Mouse (Mus musculus) inflammation-experienced regulatory T-cells (primary cell): Measurements from ENCODE around the gene Spint4. TPM values are rescaled to one million over a fixed set of nuclear protein-coding genes. Genes with fewer than 3 reads are reported as not detected.

Source experiments
- polyA plus RNA-seq, 2 experiments: library from polyadenylated mRNA; unstranded; fragments of 100-300 nt; shearing (Covaris generic); gene quantifications; one replicate each; pipeline ENCODE4 v1.2.1; 2017

Gene Spint4
- not detected for polyA plus RNA-seq

GRCm38 (mm10) chr2:164698201-164698600 is at the start of gene Spint4:
Gene Spint4, plus strand, starts transcription at chr2:164698501.

GRCm38 (mm10) chr2:164655858-164656257 is 42.4 kb upstream of the Spint4 start, which contains the start of gene Wfdc10:
Gene Wfdc10, plus strand, starts transcription at chr2:164656046.

DNA sequence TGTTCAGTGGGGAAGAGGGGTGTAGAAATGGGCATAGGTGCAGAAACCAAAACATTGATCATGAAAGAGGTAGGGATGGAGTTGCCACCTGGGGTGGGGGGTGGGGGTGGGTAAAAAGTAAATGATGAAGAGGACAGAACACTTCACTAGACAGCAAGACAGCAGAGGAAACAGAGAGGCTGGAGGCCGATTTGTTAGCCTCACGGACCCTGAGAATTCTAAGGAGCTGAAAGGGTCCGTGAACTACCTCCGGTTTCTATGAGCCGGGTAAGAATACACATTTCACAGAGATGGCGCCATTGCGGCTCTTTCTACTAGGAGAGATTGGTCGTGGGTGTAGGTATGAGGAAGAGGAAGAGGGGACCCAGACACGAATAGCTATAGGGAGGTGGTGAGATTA is 41.8 kb upstream of the Spint4 start, which contains the start of gene Wfdc9:
TSS of gene Wfdc9 (minus strand) at position 101 of the 400 bp plus-strand sequence.

GRCm38 (mm10) chr2:164673987-164674386 is 24.3 kb upstream of the Spint4 start, which contains the start of gene Wfdc11:
Gene Wfdc11, minus strand, starts transcription at chr2:164674087.

GRCm38 (mm10) chr2:164684807-164685206 is 13.5 kb upstream of the Spint4 start, which contains the start of gene Wfdc13:
Gene Wfdc13, plus strand, starts transcription at chr2:164685107.

GRCm38 (mm10) chr2:164715005-164715404 is 16.7 kb downstream of the Spint4 start, which contains the start of gene Spint5:
Gene Spint5, plus strand, starts transcription at chr2:164715305.

GRCm38 (mm10) chr2:164745843-164746479 is 47.7 kb downstream of the Spint4 start, which contains the start of the genes Wfdc3 and Dnttip1:
Gene Wfdc3, minus strand, starts transcription at chr2:164745931.
Gene Dnttip1, plus strand, starts transcription at chr2:164745983.

Other genes starting within 250 kb of the Spint4 start
- gene Sys1, start 241.5 kb upstream of the Spint4 start, polyA plus RNA-seq = 10 to 100 TPM; 81.2 to 96.0 TPM
- 10 to 100 TPM; 19.7 to 21.3 TPM for gene Gm20458, start 237.5 kb upstream of the Spint4 start, polyA plus RNA-seq
- gene Trp53tg5, start 224.8 kb upstream of the Spint4 start, polyA plus RNA-seq = under 1 TPM; 0.41 to 0.62 TPM
- gene Dbndd2, start 212.4 kb upstream of the Spint4 start, polyA plus RNA-seq = 1 to 10 TPM; 6.3 to 6.8 TPM
- 10 to 100 TPM; 27.1 to 28.8 TPM for gene Pigt, start 201.0 kb upstream of the Spint4 start, polyA plus RNA-seq
- 1 to 10 TPM in 1 of 2 experiments, not detected in 1; 3.3 TPM for gene Wfdc2, start 136.1 kb upstream of the Spint4 start, polyA plus RNA-seq
- not detected for gene Spint3, start 125.0 kb upstream of the Spint4 start, polyA plus RNA-seq
- gene Wfdc6a, start 113.1 kb upstream of the Spint4 start, polyA plus RNA-seq = not detected
- gene Eppin, start 104.9 kb upstream of the Spint4 start, polyA plus RNA-seq = not detected
- gene Wfdc6b, start 85.0 kb upstream of the Spint4 start, polyA plus RNA-seq = 1 to 10 TPM in 1 of 2 experiments, not detected in 1; 3.0 TPM
- gene Wfdc8, start 84.9 kb upstream of the Spint4 start, polyA plus RNA-seq = 1 to 10 TPM in 1 of 2 experiments, not detected in 1; 1.6 TPM
- gene Wfdc16, start 59.7 kb upstream of the Spint4 start, polyA plus RNA-seq = not detected
- gene Wfdc10, start 42.5 kb upstream of the Spint4 start, polyA plus RNA-seq = under 1 TPM in 1 of 2 experiments, not detected in 1; 0.88 TPM
- gene Wfdc9, start 41.9 kb upstream of the Spint4 start, polyA plus RNA-seq = 1 to 10 TPM in 1 of 2 experiments, under 1 TPM in 1; 0.51 to 1.6 TPM
- gene Wfdc11, start 24.4 kb upstream of the Spint4 start, polyA plus RNA-seq = not detected
- gene Wfdc13, start 13.4 kb upstream of the Spint4 start, polyA plus RNA-seq = not detected
- gene Spint5, start 16.8 kb downstream of the Spint4 start, polyA plus RNA-seq = not detected
- 1 to 10 TPM in 1 of 2 experiments, under 1 TPM in 1; 0.20 to 2.9 TPM for gene Wfdc3, start 47.4 kb downstream of the Spint4 start, polyA plus RNA-seq
- gene Dnttip1, start 47.5 kb downstream of the Spint4 start, polyA plus RNA-seq = 10 to 100 TPM; 61.3 to 61.5 TPM
- gene Ube2c, start 71.4 kb downstream of the Spint4 start, polyA plus RNA-seq = 1 to 10 TPM; 1.7 to 2.9 TPM
- gene Tnnc2, start 81.5 kb downstream of the Spint4 start, polyA plus RNA-seq = not detected
- 1 to 10 TPM; 8.2 to 9.8 TPM for gene Snx21, start 87.3 kb downstream of the Spint4 start, polyA plus RNA-seq
- gene Acot8, start 106.4 kb downstream of the Spint4 start, polyA plus RNA-seq = 10 to 100 TPM; 29.7 to 34.5 TPM
- 10 to 100 TPM in 1 of 2 experiments, 1 to 10 TPM in 1; 8.2 to 11.0 TPM for gene Zswim3, start 106.6 kb downstream of the Spint4 start, polyA plus RNA-seq
- gene Zswim1, start 124.2 kb downstream of the Spint4 start, polyA plus RNA-seq = 10 to 100 TPM; 19.3 to 20.7 TPM
- gene Spata25, start 130.0 kb downstream of the Spint4 start, polyA plus RNA-seq = not detected
- 100 to 1,000 TPM; 179 to 196 TPM for gene Ctsa, start 134.4 kb downstream of the Spint4 start, polyA plus RNA-seq
- 1 to 10 TPM; 1.3 to 2.8 TPM for gene Neurl2, start 135.0 kb downstream of the Spint4 start, polyA plus RNA-seq
- gene Pltp, start 159.2 kb downstream of the Spint4 start, polyA plus RNA-seq = 1 to 10 TPM in 1 of 2 experiments, under 1 TPM in 1; 0.52 to 9.3 TPM
- 100 to 1,000 TPM; 109 to 125 TPM for gene Pcif1, start 180.8 kb downstream of the Spint4 start, polyA plus RNA-seq
- gene Zfp335, start 213.3 kb downstream of the Spint4 start, polyA plus RNA-seq = 10 to 100 TPM; 35.0 to 36.2 TPM
- 1 to 10 TPM; 3.2 to 8.8 TPM for gene Mmp9, start 242.3 kb downstream of the Spint4 start, polyA plus RNA-seq